Mouse (Mus musculus) lung, postnatal 0 days (tissue): Measurements from ENCODE around the gene Ralgps2.

Experiments used
- CTCF ChIP-seq: IDR thresholded peaks from 2 replicates; pipeline ENCODE4 v1.5.1; 2016; ENCODE audit warnings: antibody characterized with exemption, mild to moderate bottlenecking
- EP300 ChIP-seq: IDR thresholded peaks from 2 replicates; pipeline ENCODE4 v1.6.1; 2016; ENCODE audit warnings: antibody characterized with exemption, mild to moderate bottlenecking, control low read depth

DNA sequence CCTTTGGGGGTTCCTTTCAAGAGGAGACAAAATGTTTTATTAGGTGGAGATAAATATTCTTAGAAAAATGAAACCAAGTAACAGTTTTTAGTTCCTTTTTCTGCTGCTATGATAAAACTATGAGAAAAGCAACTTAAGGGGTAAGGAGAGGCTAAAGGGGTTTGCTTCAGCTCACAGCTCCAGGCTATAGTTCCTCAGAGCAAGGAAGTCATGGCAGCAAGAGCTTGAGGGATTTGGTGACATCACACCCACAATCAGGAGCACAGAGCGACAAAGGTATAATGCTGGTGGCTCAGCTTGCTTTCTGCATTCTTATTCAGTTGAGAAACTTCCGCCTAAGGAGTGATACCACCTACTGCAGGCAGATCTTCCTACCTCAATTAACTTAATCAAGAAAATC, 80.3 kb downstream of the Ralgps2 start:
- TF ChIP-seq CTCF = no peak
- TF ChIP-seq EP300 = no peak
